Mouse (Mus musculus): ENCODE measurements at regions not wholly inside any gene's neighbourhood (a gene's known extent, or its start where the extent isn't known, plus 50 kb on each side); places are given as distances from the start of the nearest gene placed in this dataset.
"Not testable (repeated sequence)": the region's sequence is repeated elsewhere in the genome, so short reads cannot be mapped to it uniquely, and the experiment has no call there.

- not testable (repeated sequence) for DNase-seq
Observed at GRCm38 (mm10) chr1:161613658-161614057, 119.2 kb downstream of the Tnfsf18 start.

GRCm38 (mm10) chr1:161607446-161607845 is 113.0 kb downstream of the Tnfsf18 start:
- no peak for DNase-seq

- DNase-seq = no peak
Observed at GRCm38 (mm10) chr1:161602150-161602549, 107.7 kb downstream of the Tnfsf18 start.

- no peak for DNase-seq
Observed at GRCm38 (mm10) chr1:161601167-161601566, 106.7 kb downstream of the Tnfsf18 start.

GRCm38 (mm10) chr1:161598167-161598566 is 103.7 kb downstream of the Tnfsf18 start:
- DNase-seq = no peak

GRCm38 (mm10) chr1:161576530-161576929 is 82.1 kb downstream of the Tnfsf18 start:
- DNase-seq = peak; percentile 19

- no peak for DNase-seq
Observed at GRCm38 (mm10) chr1:161575939-161576338, 81.5 kb downstream of the Tnfsf18 start.

- no peak for DNase-seq
Observed at GRCm38 (mm10) chr1:161575171-161575570, 80.7 kb downstream of the Tnfsf18 start.

GRCm38 (mm10) chr1:161570762-161571161 is 76.3 kb downstream of the Tnfsf18 start:
- DNase-seq = no peak

GRCm38 (mm10) chr1:161567826-161568225 is 73.4 kb downstream of the Tnfsf18 start:
- DNase-seq = no peak

- DNase-seq = no peak
Observed at GRCm38 (mm10) chr1:161560368-161560767, 65.9 kb downstream of the Tnfsf18 start.
